Mouse (Mus musculus) neural tube, embryonic 14.5 days (tissue): ENCODE measurements around the gene Ppp2r5e. TPM values are rescaled to one million over a fixed set of nuclear protein-coding genes. Genes with fewer than 3 reads are reported as not detected.

ENCODE experiments used
- ATAC-seq: fragments of 200-750 bp; cut with Nextera tagmentation; 2 replicates; pipeline ENCODE4 v1.8.0; 2017; ENCODE audit warnings: low read depth, mild to moderate bottlenecking, moderate TSS enrichment, moderate library complexity
- H3K27ac ChIP-seq: fragments of 300-500 bp; sonication (generic); 2 replicates; pipeline ENCODE4 v1.5.1; 2014; ENCODE audit warnings: low read depth, mild to moderate bottlenecking, control low read depth, low read length, moderate library complexity, mixed read lengths
- H3K27me3 ChIP-seq: fragments of 300-500 bp; sonication (generic); 2 replicates; pipeline ENCODE4 v1.6.1; 2014; ENCODE audit warnings: low read length; ENCODE audit not compliant: control insufficient read depth, insufficient read depth
- H3K36me3 ChIP-seq: fragments of 300-500 bp; sonication (generic); 2 replicates; pipeline ENCODE4 v1.6.1; 2014; ENCODE audit warnings: low read length, mixed read lengths; ENCODE audit not compliant: control insufficient read depth, insufficient read depth
- H3K4me1 ChIP-seq: fragments of 300-500 bp; sonication (generic); 2 replicates; pipeline ENCODE4 v1.6.1; 2014; ENCODE audit warnings: low read length; ENCODE audit not compliant: control insufficient read depth, insufficient read depth
- H3K4me2 ChIP-seq: fragments of 300-500 bp; sonication (generic); 2 replicates; pipeline ENCODE4 v1.6.1; 2014; ENCODE audit warnings: mild to moderate bottlenecking, low read depth, low read length, control low read depth
- H3K4me3 ChIP-seq: fragments of 300-500 bp; sonication (generic); 2 replicates; pipeline ENCODE4 v1.5.1; 2014; ENCODE audit warnings: low read depth, low read length, control low read depth, mixed read lengths
- H3K9ac ChIP-seq: fragments of 300-500 bp; sonication (generic); replicated peaks from 2 replicates; pipeline ENCODE4 v1.6.1; 2014; ENCODE audit warnings: low read depth, mild to moderate bottlenecking, control low read depth, low read length, mixed read lengths
- H3K9me3 ChIP-seq: fragments of 300-500 bp; sonication (generic); 2 replicates; pipeline ENCODE4 v1.6.1; 2016; ENCODE audit warnings: low read length; ENCODE audit not compliant: control insufficient read depth
- WGBS: fragments of 180-500 bp; shearing (Covaris S2); extraction: QIAGEN DNeasy Blood & Tissue Kit; methylation state at CpG from one replicate; pipeline ENCODE4 v1.1.7; 2014; 5-methylcytosine and 5-hydroxymethylcytosine counted together
- polyA plus RNA-seq: library from polyadenylated mRNA; unstranded; fragments of >200 nt; fragmentation: Nextera tagmentation; extraction: Ambion mirVana; gene quantifications from 2 replicates; pipeline ENCODE4 v1.2.1, GENCODE M21; 2014

Gene Ppp2r5e
- polyA plus RNA-seq, 1 experiment from 2014 or later, result 24.2 TPM

DNA sequence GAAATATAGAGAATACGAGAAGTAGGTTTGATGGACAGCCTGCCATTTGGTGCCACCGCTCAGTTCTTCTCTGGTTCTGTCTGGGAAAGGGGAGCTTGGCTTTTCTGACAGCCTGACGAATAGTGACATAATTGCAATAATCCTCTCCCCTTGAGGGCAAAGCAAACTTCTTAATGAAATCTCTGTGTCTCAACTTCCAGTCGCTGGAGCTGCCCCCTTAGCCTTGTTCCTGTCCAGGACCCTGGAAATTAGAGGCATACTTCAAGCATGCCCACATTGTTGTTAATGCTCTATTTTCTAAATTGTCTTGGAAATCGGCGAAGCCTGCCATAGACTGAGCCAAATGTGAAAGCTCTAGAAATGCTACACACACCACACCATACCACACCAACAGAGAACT lies 167.3 kb downstream of the Ppp2r5e start:
- Histone ChIP-seq H3K4me1 (no peaks in the 10 kb centered on the region), H3K9ac (no peak overlapping the region), H3K9me3 (no peaks in the 10 kb centered on the region), H3K4me2 (no peak overlapping the region), H3K27ac (no peak overlapping the region), H3K4me3 (no peak overlapping the region), H3K27me3 (no peaks in the 10 kb centered on the region; the same call in 1 of the 2 replicates), H3K36me3 (no peaks in the 10 kb centered on the region)
- 91% methylated on average over 6 of the region's 6 CpGs for WGBS
- ATAC-seq, result no peak

DNA sequence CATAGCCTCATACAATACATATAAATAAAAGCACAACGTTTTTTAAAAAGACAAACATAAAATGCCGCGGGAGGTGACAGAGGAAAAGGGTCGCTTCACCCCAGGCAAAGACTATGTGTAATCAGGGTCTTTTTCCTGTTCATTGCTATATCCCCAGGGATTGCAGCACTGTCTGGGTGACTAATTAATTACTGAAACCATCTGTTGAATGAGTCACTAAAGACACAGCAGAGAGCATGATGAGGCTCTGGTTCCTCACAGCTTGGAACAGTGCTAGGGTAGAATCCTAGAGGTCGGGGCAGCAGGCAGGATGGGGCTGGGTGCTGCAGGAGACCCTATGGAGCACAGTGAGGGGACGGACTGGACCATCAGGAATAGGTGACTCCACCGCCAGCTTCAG lies 170.2 kb downstream of the Ppp2r5e start:
- H3K27ac ChIP-seq, result no peak overlapping the region
- H3K4me2 ChIP-seq, result no peak overlapping the region
- H3K9ac ChIP-seq, result no peak overlapping the region
- H3K9me3 ChIP-seq, result no peaks in the 10 kb centered on the region
- no peaks in the 10 kb centered on the region; the same call in 1 of the 2 replicates for H3K27me3 ChIP-seq
- no peak overlapping the region for H3K4me3 ChIP-seq
- H3K4me1 ChIP-seq, result no peaks in the 10 kb centered on the region
- H3K36me3 ChIP-seq, result no peaks in the 10 kb centered on the region
- ATAC-seq, result no peak
- 83% methylated on average over 7 of the region's 7 CpGs for WGBS

DNA sequence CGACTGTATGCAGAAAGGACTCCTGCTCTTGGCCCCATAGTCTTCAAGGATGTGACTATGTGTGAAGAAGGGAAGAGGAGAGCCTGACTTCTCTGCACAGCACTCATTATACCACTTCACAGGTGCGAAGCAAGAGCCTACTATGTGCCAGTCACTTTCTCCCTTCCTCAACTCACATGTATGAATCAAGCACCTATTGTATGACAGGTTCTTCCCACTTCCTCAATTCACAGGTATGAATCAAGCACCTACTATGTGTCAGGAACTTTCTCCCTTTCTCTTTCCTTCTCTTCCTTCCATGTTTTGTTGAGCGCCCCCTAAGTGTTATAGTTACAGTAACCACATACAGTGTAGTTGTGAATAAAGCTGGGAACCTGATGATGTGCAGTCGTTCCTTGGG lies 171.2 kb downstream of the Ppp2r5e start:
- Histone ChIP-seq H3K27ac (no peak overlapping the region), H3K9ac (no peak overlapping the region), H3K9me3 (no peaks in the 10 kb centered on the region), H3K36me3 (no peaks in the 10 kb centered on the region), H3K4me1 (no peaks in the 10 kb centered on the region), H3K4me3 (no peak overlapping the region), H3K27me3 (no peaks in the 10 kb centered on the region; the same call in 1 of the 2 replicates), H3K4me2 (no peak overlapping the region)
- ATAC-seq, result no peak
- 87% methylated on average over 4 of the region's 4 CpGs for WGBS

DNA sequence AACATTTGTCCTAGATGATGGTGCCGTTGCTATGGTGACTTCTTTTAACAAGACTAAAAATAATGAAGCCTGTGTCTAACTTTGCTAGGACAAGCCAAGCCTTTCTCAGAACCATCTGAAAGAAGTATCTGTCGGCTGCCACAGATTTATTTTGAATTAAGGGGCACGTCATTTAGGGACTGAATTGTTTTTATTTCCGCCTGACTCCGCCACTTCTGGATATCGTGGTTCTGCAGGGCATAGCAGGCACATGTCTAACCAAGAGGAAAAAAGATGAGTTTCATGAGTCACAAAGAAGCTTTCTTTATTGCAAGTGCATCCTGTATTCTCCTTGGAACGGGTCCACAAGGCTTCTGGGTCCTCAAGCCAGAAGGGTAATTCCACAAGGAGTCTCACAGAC lies 171.7 kb downstream of the Ppp2r5e start:
- 44% methylated on average over 7 of the region's 7 CpGs for WGBS
- no peak for ATAC-seq

DNA sequence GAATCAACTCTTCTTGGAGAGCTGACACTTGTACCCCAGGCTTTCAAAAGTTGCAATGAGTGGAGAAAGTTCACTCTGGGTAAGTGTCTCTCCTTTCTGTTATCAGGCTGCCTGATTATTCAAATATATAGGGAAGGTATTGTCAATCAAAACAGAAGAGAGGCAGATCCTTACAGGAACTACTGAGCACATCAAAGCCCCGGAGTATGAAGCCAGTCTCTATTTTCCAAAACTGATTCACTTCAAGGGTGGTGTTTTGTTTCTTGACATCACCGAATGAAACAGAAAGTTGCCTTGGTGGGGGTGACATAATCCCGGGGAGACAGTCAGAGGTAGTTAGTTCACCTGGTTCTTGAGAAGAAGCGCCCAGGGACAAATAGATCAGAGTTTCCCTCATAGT lies 179.4 kb downstream of the Ppp2r5e start, which contains the start of gene Gphb5:
Gene Gphb5, minus strand, starts transcription at position 101 of the 400 bp plus-strand sequence.
- Histone ChIP-seq H3K9me3 (no peaks in the 10 kb centered on the region), H3K36me3 (no peaks in the 10 kb centered on the region), H3K4me1 (no peaks in the 10 kb centered on the region), H3K4me3 (no peak within 1 kb of the TSS), H3K4me2 (no peak within 1 kb of the TSS), H3K27ac (no peak within 1 kb of the TSS), H3K9ac (no peak within 1 kb of the TSS), H3K27me3 (no peaks in the 10 kb centered on the region)
- 92% methylated on average over 4 of the region's 4 CpGs for WGBS
- ATAC-seq, result no peak

More for the DNA sequence above, 171.7 kb downstream of the Ppp2r5e start:
- H3K4me1 ChIP-seq, result no peaks in the 10 kb centered on the region
- H3K9ac ChIP-seq, result no peak overlapping the region
- H3K4me3 ChIP-seq, result no peak overlapping the region
- no peaks in the 10 kb centered on the region for H3K9me3 ChIP-seq
- no peaks in the 10 kb centered on the region; the same call in 1 of the 2 replicates for H3K27me3 ChIP-seq
- H3K4me2 ChIP-seq, result no peak overlapping the region
- no peak overlapping the region for H3K27ac ChIP-seq
- no peaks in the 10 kb centered on the region for H3K36me3 ChIP-seq

DNA sequence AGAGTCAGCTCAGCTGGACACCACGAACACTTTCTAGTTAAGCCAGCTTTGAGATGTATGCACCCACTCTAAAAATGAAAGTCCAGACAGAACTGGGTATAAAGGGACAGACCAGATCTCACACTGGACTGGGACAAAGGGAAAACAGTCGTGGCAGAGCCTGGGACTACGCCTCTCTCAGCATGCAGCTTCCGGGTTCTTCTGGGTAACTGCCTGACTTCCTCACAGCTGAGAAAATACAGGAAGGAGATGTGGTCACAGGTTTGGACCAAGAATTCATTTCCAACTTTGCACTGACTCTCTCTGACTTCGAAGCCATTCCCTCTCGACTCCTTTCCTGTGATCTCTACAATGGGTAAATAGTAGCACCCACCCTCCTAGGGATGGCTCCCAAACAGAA lies 181.1 kb downstream of the Ppp2r5e start:
- no peaks in the 10 kb centered on the region for H3K9me3 ChIP-seq
- no peaks in the 10 kb centered on the region for H3K27me3 ChIP-seq
- H3K27ac ChIP-seq, result no peak overlapping the region
- no peak overlapping the region for H3K4me2 ChIP-seq
- ATAC-seq, result no peak
- 75% methylated on average over 6 of the region's 6 CpGs for WGBS
- H3K9ac ChIP-seq, result no peak overlapping the region
- no peak overlapping the region for H3K4me3 ChIP-seq
- H3K4me1 ChIP-seq, result no peaks in the 10 kb centered on the region
- no peaks in the 10 kb centered on the region for H3K36me3 ChIP-seq

DNA sequence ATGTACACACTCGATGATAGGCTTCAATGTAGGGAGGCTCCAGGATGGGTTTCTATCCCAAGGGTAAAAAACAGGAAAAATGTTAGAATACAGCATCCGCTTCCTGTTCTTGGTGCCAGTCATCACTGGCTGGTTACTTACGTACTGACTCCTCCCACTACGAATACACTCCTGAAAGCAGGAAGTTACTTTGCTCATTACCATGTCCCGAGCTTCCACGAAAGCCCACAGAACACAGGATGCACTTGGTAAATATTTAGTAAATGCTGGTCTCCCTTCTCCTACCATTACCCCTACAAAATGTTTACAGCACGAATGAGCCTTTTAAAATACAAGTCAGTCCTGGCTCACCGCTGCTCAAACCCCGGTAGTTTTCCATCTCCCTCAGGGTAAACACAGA lies 183.1 kb downstream of the Ppp2r5e start:
- Histone ChIP-seq H3K27ac (no peak overlapping the region), H3K4me1 (no peaks in the 10 kb centered on the region), H3K4me2 (no peak overlapping the region), H3K9me3 (no peaks in the 10 kb centered on the region), H3K4me3 (no peak overlapping the region), H3K9ac (no peak overlapping the region), H3K27me3 (no peaks in the 10 kb centered on the region), H3K36me3 (no peaks in the 10 kb centered on the region)
- 78% methylated on average over 9 of the region's 9 CpGs for WGBS
- no peak for ATAC-seq

Other genes with a start within 250 kb of the Ppp2r5e start
- gene Gphb5, start 179.5 kb downstream of the Ppp2r5e start, polyA plus RNA-seq, result not detected in 2 replicates
- gene Wdr89, start 73.3 kb upstream of the Ppp2r5e start, polyA plus RNA-seq, result 5.3 and 5.7 TPM in 2 replicates
- 14.1 and 15.0 TPM in 2 replicates for gene Sgpp1, start 139.5 kb upstream of the Ppp2r5e start, polyA plus RNA-seq
- 45.9 and 50.8 TPM in 2 replicates for gene Syne2, start 221.9 kb upstream of the Ppp2r5e start, polyA plus RNA-seq